Mouse (Mus musculus) bone marrow, adult 2 months (tissue): Measurements from ENCODE around the gene 9630041A04Rik. TPM values are rescaled to one million over a fixed set of nuclear protein-coding genes. Genes with fewer than 3 reads are reported as not detected.

Experiments used
- H3K27ac ChIP-seq: fragments of 200-500 bp; 2 replicates; pipeline ENCODE4 v1.5.1; 2012; ENCODE audit warnings: low read depth, mild to moderate bottlenecking, control low read depth, inconsistent platforms, low read length; ENCODE audit not compliant: control insufficient read depth, poor library complexity, insufficient read depth
- H3K4me1 ChIP-seq: fragments of 200-500 bp; 2 replicates; pipeline ENCODE4 v1.6.1; 2011; ENCODE audit warnings: low read length; ENCODE audit not compliant: control insufficient read depth, insufficient read depth
- H3K4me3 ChIP-seq: fragments of 200-500 bp; replicated peaks from 2 replicates; pipeline ENCODE3; 2011; ENCODE audit warnings: mild to moderate bottlenecking, low read depth, low read length, control low read depth; ENCODE audit not compliant: control insufficient read depth
- CTCF ChIP-seq: fragments of 200-500 bp; IDR thresholded peaks from 2 replicates; pipeline ENCODE4 v1.5.1; 2011; ENCODE audit warnings: low read length, control low read depth; ENCODE audit not compliant: control insufficient read depth, insufficient read depth
- POLR2A ChIP-seq: fragments of 200-500 bp; IDR thresholded peaks from 2 replicates; pipeline ENCODE4 v1.6.1; 2011; ENCODE audit warnings: low read depth, mild to moderate bottlenecking, control low read depth, low read length, borderline replicate concordance; ENCODE audit not compliant: control insufficient read depth
- WGBS: fragments of 180-500 bp; shearing (Covaris S2); methylation state at CpG from one replicate; pipeline ENCODE4 v1.1.7; 2018; 5-methylcytosine and 5-hydroxymethylcytosine counted together
- polyA plus RNA-seq: library from polyadenylated mRNA; stranded (reverse); fragments of >200 nt; gene quantifications from 2 replicates; pipeline ENCODE4 v1.2.4, GENCODE M21; 2011; ENCODE audit warnings: low replicate concordance; ENCODE audit not compliant: missing spikeins, insufficient read depth, insufficient read length

Gene 9630041A04Rik
- polyA plus RNA-seq, 1 experiment: not detected

DNA sequence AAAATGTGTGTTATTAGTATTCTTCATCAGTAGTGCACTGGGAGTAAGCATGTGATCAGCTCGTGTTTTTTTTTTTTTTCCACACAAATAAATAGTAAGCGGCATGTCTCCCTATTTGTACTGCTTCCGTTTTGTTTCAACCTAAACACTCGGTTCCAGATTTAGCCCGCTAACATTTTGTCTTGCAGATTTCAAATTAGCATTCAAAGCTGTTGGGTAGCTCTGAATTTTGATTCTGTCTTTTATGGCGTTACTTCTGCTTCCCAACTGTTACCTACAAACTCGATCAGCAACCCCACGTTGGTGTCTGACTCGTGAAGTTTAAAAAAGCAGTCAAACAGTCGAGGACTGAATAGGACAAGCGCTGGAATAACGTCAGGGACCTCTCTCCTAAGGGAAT, 129.2 kb downstream of the 9630041A04Rik start:
- no peak for TF ChIP-seq CTCF
- no peak for TF ChIP-seq POLR2A
- no peak overlapping the region for H3K4me3 ChIP-seq
- peaks cover 1% of the 10 kb centered on the region; the same call in 1 of the 2 replicates for H3K4me1 ChIP-seq
- no peak overlapping the region for H3K27ac ChIP-seq
- 83% methylated on average over 12 of the region's 12 CpGs for WGBS
